Mouse (Mus musculus) cerebellum, adult 11-12 months (tissue): Measurements from ENCODE around the gene Zfp536.

Experiments used
- DNase-seq: peaks from one replicate; pipeline ENCODE4 v3.0.0; 2022

The Zfp536 gene

GRCm38 (mm10) chr7:37773312-37773702, at the start of gene Zfp536:
Gene Zfp536, minus strand, starts transcription at chr7:37773641.
- DNase-seq, result peak; percentile 56

- DNase-seq, result no peak
These were observed 47.3 kb upstream of the Zfp536 start for GRCm38 (mm10) chr7:37820670-37821301.

- DNase-seq, result no peak
These were observed 45.3 kb upstream of the Zfp536 start for GRCm38 (mm10) chr7:37818631-37819340.

- no peak for DNase-seq
These were observed 43.5 kb upstream of the Zfp536 start for GRCm38 (mm10) chr7:37816901-37817300.

GRCm38 (mm10) chr7:37814844-37815406, 41.5 kb upstream of the Zfp536 start:
- DNase-seq, result no peak

- DNase-seq, result no peak
These were observed 40.2 kb upstream of the Zfp536 start for GRCm38 (mm10) chr7:37813676-37814075.

GRCm38 (mm10) chr7:37809908-37810307, 36.5 kb upstream of the Zfp536 start:
- DNase-seq, result no peak

GRCm38 (mm10) chr7:37809001-37809400, 35.6 kb upstream of the Zfp536 start:
- DNase-seq, result no peak

- no peak for DNase-seq
These were observed 27.7 kb upstream of the Zfp536 start for GRCm38 (mm10) chr7:37801160-37801559.

- no peak for DNase-seq
These were observed 15.3 kb upstream of the Zfp536 start for GRCm38 (mm10) chr7:37788721-37789120.

- DNase-seq, result peak; percentile 83
These were observed 2.1 kb upstream of the Zfp536 start for GRCm38 (mm10) chr7:37775502-37775901.

GRCm38 (mm10) chr7:37774463-37774970, 1.1 kb upstream of the Zfp536 start:
- peak; percentile 38 for DNase-seq

- DNase-seq, result no peak
These were observed 465 bp upstream of the Zfp536 start for GRCm38 (mm10) chr7:37773906-37774305.

GRCm38 (mm10) chr7:37772376-37773311, 797 bp downstream of the Zfp536 start:
- DNase-seq, result peak; percentile 68

GRCm38 (mm10) chr7:37771491-37772375, 1.7 kb downstream of the Zfp536 start:
- peak; percentile 75 for DNase-seq

- DNase-seq, result peak; percentile 82
These were observed 2.9 kb downstream of the Zfp536 start for GRCm38 (mm10) chr7:37770400-37771050.

GRCm38 (mm10) chr7:37769526-37770399, 3.7 kb downstream of the Zfp536 start:
- DNase-seq, result peak; percentile 50

GRCm38 (mm10) chr7:37769004-37769403, 4.4 kb downstream of the Zfp536 start:
- DNase-seq, result no peak

- no peak for DNase-seq
These were observed 5.0 kb downstream of the Zfp536 start for GRCm38 (mm10) chr7:37768310-37768940.

GRCm38 (mm10) chr7:37758886-37759285, 14.6 kb downstream of the Zfp536 start:
- no peak for DNase-seq
